Comparison of ENCODE assay signal across 9 mouse cellular contexts in genomic region chr11:117860601-117861000, GRCm38 (mm10). TPM values are rescaled to one million over a fixed set of nuclear protein-coding genes. Genes with fewer than 3 reads are reported as not detected.
A peak's percentile ranks its signal among the peaks of the same experiment; 100 is the strongest.
DNase-seq lines count a peak whose midpoint lies in the region; ATAC-seq and TF ChIP-seq lines count a peak whose summit lies in the region.
"Had no signal": no experiment of that assay in that cellular context is flagged by ENCODE, and none has a peak within 500 bp of the region (broad histone marks: within the 10 kb centered on the region; RNA-seq: fewer than 3 reads in every experiment).

TSS of gene Tmem235 (plus strand) at chr11:117860752.

- H3K4me1 ChIP-seq in kidney, postnatal 0 days (replicated peaks; ENCODE audit: insufficient read depth, low read length): peaks cover 3% of the 10 kb centered on the region; the same call in 1 of the 2 replicates
- H3K4me1 ChIP-seq in kidney, adult 2 months (ENCODE audit: control insufficient read depth, insufficient read depth, low read length): no peaks in the 10 kb centered on the region
- peaks cover 3% of the 10 kb centered on the region; the same call in 1 of the 2 replicates for H3K4me1 ChIP-seq in embryonic facial prominence, embryonic 11.5 days (ENCODE audit: control insufficient read depth, insufficient read depth, low read length)
- H3K4me1 ChIP-seq in hindbrain, embryonic 10.5 days (replicated peaks): peaks cover 60% of the 10 kb centered on the region
- peaks cover 34% of the 10 kb centered on the region for H3K4me1 ChIP-seq in midbrain, embryonic 12.5 days

- no peak for ATAC-seq in kidney, postnatal 0 days (replicated peaks; ENCODE audit: low FRiP score, low read depth)
- ATAC-seq in embryonic facial prominence, embryonic 11.5 days (replicated peaks; ENCODE audit: insufficient number of reproducible peaks, low FRiP score, low TSS enrichment, low read depth): no peak
- ATAC-seq in midbrain, embryonic 12.5 days (ENCODE audit: low FRiP score, low read depth): no peak

- no peak for TF ChIP-seq CTCF in kidney, postnatal 0 days (IDR thresholded peaks at IDR 0.05; ENCODE audit: low read depth)
- no peak for TF ChIP-seq CTCF in kidney, adult 2 months (conservative IDR thresholded peaks at IDR 0.05; ENCODE audit: insufficient read depth, insufficient read length, low read depth, low read length)

- no peak for DNase-seq in kidney, postnatal 0 days (ENCODE audit: low spot score)
- no peak for DNase-seq in kidney, adult 2 months
- peak; percentile 10 for DNase-seq in embryonic facial prominence, embryonic 11.5 days (ENCODE audit: low spot score)
- no peak for DNase-seq in hindbrain, embryonic 10.5 days (ENCODE audit: low spot score)
- DNase-seq in frontal cortex, postnatal 25 days (ENCODE audit: low spot score in 2 of 2): no peak
- DNase-seq in ovary, postnatal 14 days (ENCODE audit: low spot score): no peak

- peaks cover 10% of the 10 kb centered on the region; the same call in 1 of the 2 replicates for H3K36me3 ChIP-seq in kidney, postnatal 0 days (ENCODE audit: insufficient read depth, low read length)
- H3K36me3 ChIP-seq in kidney, adult 2 months (ENCODE audit: control insufficient read depth, insufficient read depth, low read length): no peaks in the 10 kb centered on the region
- H3K36me3 ChIP-seq in embryonic facial prominence, embryonic 11.5 days (replicated peaks; ENCODE audit: control insufficient read depth, insufficient read depth, low read depth, low read length): peaks cover 9% of the 10 kb centered on the region
- peaks cover 28% of the 10 kb centered on the region for H3K36me3 ChIP-seq in hindbrain, embryonic 10.5 days
- peaks cover 20% of the 10 kb centered on the region for H3K36me3 ChIP-seq in midbrain, embryonic 12.5 days

- H3K9ac ChIP-seq in kidney, postnatal 0 days (ENCODE audit: low read depth, low read length): no peak within 1 kb of the TSS
- peak within 1 kb of the TSS; percentile 22; the same call in 1 of the 2 replicates for H3K9ac ChIP-seq in embryonic facial prominence, embryonic 11.5 days (replicated peaks; ENCODE audit: low read length)
- peak within 1 kb of the TSS; percentile 41; the same call in 1 of the 2 replicates for H3K9ac ChIP-seq in midbrain, embryonic 12.5 days (replicated peaks)

- H3K4me3 ChIP-seq in kidney, postnatal 0 days (replicated peaks; ENCODE audit: low read depth, low read length): no peak within 1 kb of the TSS
- H3K4me3 ChIP-seq in kidney, adult 2 months (ENCODE audit: insufficient read depth, low read depth, low read length): no peak within 1 kb of the TSS
- H3K4me3 ChIP-seq in embryonic facial prominence, embryonic 11.5 days (ENCODE audit: low read depth, low read length): no peak within 1 kb of the TSS; the same call in 1 of the 2 replicates
- H3K4me3 ChIP-seq in hindbrain, embryonic 10.5 days: peak within 1 kb of the TSS; percentile 7
- no peak within 1 kb of the TSS for H3K4me3 ChIP-seq in midbrain, embryonic 12.5 days

- no peak within 1 kb of the TSS for H3K27ac ChIP-seq in kidney, postnatal 0 days
- no peak within 1 kb of the TSS for H3K27ac ChIP-seq in kidney, adult 2 months (ENCODE audit: insufficient read depth, low read depth, low read length)
- no peak within 1 kb of the TSS for H3K27ac ChIP-seq in embryonic facial prominence, embryonic 11.5 days (replicated peaks; ENCODE audit: low read depth, low read length)
- peak within 1 kb of the TSS; percentile 9; the same call in 1 of the 2 replicates for H3K27ac ChIP-seq in hindbrain, embryonic 10.5 days
- no peak within 1 kb of the TSS for H3K27ac ChIP-seq in midbrain, embryonic 12.5 days (replicated peaks)

- TF ChIP-seq POLR2A in kidney, adult 2 months (IDR thresholded peaks at IDR 0.05; ENCODE audit: low read depth, low read length): no peak

- H3K27me3 ChIP-seq in kidney, postnatal 0 days (ENCODE audit: insufficient read depth, low read length): no peaks in the 10 kb centered on the region
- H3K27me3 ChIP-seq in kidney, adult 2 months (replicated peaks; ENCODE audit: control insufficient read depth, insufficient read depth, low read length): no peaks in the 10 kb centered on the region
- peaks cover 19% of the 10 kb centered on the region for H3K27me3 ChIP-seq in embryonic facial prominence, embryonic 11.5 days (ENCODE audit: control insufficient read depth, insufficient read depth, low read length)
- peaks cover 70% of the 10 kb centered on the region for H3K27me3 ChIP-seq in hindbrain, embryonic 10.5 days (ENCODE audit: insufficient read depth, poor library complexity, severe bottlenecking)
- peaks cover 69% of the 10 kb centered on the region for H3K27me3 ChIP-seq in midbrain, embryonic 12.5 days

- WGBS in kidney, postnatal 0 days: 6% methylated on average over 23 of the region's 23 CpGs
- WGBS in kidney, adult 2 months: 17% methylated on average over 23 of the region's 23 CpGs
- WGBS in embryonic facial prominence, embryonic 11.5 days: 5% methylated on average over 23 of the region's 23 CpGs
- WGBS in hindbrain, embryonic 10.5 days: 4% methylated on average over 23 of the region's 23 CpGs
- WGBS in midbrain, embryonic 12.5 days: 4% methylated on average over 23 of the region's 23 CpGs

- H3K4me2 ChIP-seq in kidney, postnatal 0 days (ENCODE audit: low read length): 0 out of 2 replicates have a peak within 1 kb of the TSS, but pooled peaks have one; percentile 2
- H3K4me2 ChIP-seq in embryonic facial prominence, embryonic 11.5 days (ENCODE audit: low read depth, low read length): peak within 1 kb of the TSS; percentile 25; the same call in 1 of the 2 replicates
- H3K4me2 ChIP-seq in midbrain, embryonic 12.5 days (replicated peaks): peak within 1 kb of the TSS; percentile 21; the same call in 1 of the 2 replicates

- no peaks in the 10 kb centered on the region for H3K9me3 ChIP-seq in kidney, postnatal 0 days (replicated peaks; ENCODE audit: low read length)
- H3K9me3 ChIP-seq in embryonic facial prominence, embryonic 11.5 days (replicated peaks; ENCODE audit: control insufficient read depth, low read length): no peaks in the 10 kb centered on the region
- peaks cover 7% of the 10 kb centered on the region; the same call in 1 of the 2 replicates for H3K9me3 ChIP-seq in hindbrain, embryonic 10.5 days
- no peaks in the 10 kb centered on the region for H3K9me3 ChIP-seq in midbrain, embryonic 12.5 days

RNA-seq across cellular contexts. Expression of gene Tmem235, which starts in this region (rescaled TPM):
- not detected in 2 replicates for polyA plus RNA-seq in kidney, postnatal 0 days (2015; fragmentation: Nextera tagmentation; extraction: Ambion mirVana)
- 0.08 and 0.10 TPM in 2 replicates for polyA plus RNA-seq in kidney, adult 2 months (2012; rRNA removed)
- polyA plus RNA-seq in embryonic facial prominence, embryonic 11.5 days (2014; fragmentation: Nextera tagmentation; extraction: Ambion mirVana): not detected in 2 replicates
- not detected in 2 replicates for polyA plus RNA-seq in hindbrain, embryonic 10.5 days (2016; fragmentation: Nextera tagmentation; extraction: Ambion mirVana)
- not detected in 2 replicates for polyA plus RNA-seq in midbrain, embryonic 12.5 days (2016; fragmentation: Nextera tagmentation; extraction: Ambion mirVana)
- polyA plus RNA-seq: liver, adult 2 months; stomach, embryonic 14.5 days had no signal

Comparison
In these comparisons a context has a peak if more than half of its experiments do, and no peak if none do; other contexts are left out.
1. Peak in DNase-seq, H3K9ac ChIP-seq and H3K4me2 ChIP-seq in embryonic facial prominence, embryonic 11.5 days; RNA of the gene not detected or under 1 TPM.